Mouse (Mus musculus): Measurements from ENCODE around the gene Afap1. TPM values are rescaled to one million over a fixed set of nuclear protein-coding genes. Genes with fewer than 3 reads are reported as not detected.

Gene Afap1
- total RNA-seq, 2 experiments from 2014 or later = 21.1 to 25.9 TPM

GRCm38 (mm10) chr5:35933059-35933458, 39.9 kb downstream of the Afap1 start:
- no peak for DNase-seq

DNA sequence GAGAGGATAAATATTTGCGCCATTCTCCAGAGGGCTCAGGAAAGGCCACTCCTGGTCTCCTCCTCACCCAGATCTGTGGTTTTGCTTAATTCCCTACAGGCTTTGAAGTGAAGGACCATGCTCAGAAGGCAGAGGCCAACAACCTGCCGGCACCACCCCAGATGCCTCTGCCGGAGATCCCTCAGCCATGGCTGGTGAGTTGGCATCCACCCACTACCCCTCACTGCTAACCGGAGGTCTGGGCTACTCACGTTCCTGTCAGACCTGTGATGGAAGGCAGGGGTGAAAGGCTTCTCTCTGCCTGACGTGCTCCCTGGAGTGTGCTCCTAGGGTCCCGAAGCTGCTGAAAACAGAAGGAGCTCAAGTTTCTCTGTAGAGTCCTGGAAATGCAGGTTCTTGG, 42.8 kb downstream of the Afap1 start:
- no peak for DNase-seq

DNA sequence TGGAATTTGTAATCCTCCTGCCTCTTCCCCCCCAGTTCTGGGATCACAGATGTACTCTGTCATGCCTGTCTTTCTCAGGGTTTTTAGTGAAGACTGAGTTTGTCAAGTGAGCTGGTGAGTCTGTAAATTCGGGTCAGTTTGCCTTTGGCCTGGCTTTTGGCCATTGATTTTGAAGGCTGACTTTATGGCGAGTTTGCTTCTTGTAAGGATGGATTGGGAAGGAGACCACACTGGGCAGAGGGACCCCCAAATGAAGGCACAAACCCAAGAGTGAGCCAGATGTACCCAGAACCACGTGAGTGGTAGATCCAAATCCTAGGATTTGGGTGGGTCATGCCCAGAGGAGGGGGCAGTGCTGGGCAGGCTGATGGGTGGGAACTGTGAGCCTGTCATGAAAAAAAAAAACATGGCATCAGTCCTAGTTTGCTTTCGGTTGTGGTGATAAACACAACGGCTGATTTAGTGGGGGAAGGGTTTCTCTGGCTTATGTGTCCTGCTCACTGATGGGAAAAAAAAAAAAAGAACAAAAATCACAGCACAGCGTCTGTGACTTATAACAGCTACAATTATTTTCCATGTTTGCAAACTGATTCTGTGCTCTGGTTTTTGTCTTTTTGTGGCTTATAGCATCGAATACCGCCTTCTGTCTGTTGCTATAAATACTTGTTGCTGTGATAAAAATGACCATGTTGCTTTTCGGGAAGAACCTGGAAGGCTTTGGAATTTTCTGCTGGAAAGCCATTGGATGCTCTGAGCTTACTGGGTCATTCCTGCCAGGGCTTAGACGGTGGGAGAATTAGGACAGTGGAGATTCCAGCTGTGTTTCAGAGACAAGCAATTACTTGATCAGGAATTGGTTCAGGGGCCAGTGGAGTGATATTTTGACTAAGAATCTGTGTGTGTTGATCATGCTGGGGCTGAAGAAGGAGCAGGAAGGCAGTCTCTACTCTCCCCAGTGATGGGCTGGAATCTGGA, 45.4 kb downstream of the Afap1 start:
- DNase-seq = no peak

DNA sequence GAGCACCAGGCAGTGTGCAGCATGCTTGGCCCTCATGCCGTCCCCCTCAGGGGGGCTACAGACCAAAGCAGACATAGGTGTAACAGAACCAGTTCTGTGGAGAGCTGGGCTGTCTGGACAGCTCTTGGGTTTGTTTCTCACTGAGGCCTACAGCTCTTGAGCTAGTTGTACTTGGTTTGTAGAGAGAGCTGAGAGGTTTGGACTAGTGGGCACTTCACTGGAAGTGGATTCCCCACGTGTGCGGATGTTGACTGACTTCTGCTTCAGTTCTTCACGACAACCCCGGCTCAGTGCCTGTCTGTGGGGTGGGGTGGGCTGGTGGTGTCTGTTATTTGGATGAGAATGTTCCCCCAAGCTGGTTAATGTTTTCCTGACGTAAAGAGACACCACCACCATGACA, 46.8 kb downstream of the Afap1 start:
- no peak for DNase-seq

DNA sequence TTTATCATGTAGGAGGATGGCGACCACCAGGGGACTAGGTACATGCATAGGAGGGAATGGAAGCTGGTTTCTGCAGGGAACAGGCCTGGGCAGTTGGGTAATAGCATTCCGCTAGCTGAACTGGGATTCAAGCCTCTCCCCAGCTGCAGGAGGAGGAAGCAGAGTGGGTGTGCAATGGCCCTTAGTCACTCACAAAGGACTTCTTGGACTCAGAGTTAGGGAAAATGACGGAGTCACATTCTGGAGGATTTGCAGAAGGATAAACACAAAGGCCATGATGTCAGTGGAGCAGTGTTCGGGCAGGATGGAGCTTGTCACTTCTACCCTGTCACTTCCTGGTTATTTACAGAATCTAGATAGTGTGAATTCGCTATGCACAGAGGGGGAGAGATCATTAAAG, 50.4 kb downstream of the Afap1 start:
- no peak for DNase-seq

DNA sequence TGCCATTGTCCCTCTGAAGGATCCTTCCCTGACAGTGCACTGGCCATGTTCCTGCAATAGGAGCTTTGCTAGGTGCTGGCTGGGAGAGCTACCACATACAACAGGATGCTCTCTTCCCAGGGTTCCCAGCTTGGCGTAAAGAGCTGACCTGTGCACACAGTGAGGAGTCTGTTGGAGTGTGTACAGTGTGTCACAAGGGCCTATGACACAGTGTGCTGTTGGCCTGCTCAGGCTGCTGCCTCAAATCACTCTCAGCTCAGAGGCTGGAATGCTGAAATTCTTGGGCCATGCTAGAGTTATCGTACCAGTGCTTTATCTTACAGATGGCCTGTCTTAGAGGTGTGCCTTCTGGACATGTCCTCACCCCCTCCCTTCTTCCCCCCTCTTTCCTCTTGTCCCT, 53.7 kb downstream of the Afap1 start:
- no peak for DNase-seq

DNA sequence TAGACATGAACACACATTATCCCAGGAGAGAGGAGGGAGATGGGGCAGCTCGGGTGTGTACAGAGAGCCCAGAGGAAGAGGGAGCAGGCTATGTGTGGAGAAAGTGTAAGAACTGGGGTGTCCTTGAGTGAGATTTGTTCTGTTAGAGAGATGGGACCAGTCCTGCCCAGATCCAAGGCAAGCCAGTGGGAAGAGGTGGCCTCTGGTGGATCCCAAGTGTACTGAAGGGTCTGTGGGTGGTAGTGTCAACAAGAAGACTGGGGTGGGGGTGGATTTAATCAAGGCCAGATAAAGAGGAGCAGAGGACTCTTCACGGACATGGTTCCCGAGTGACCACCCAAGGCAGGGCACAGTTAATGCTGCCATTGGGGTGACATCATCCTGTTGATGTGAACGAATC, 54.3 kb downstream of the Afap1 start:
- no peak for DNase-seq

DNA sequence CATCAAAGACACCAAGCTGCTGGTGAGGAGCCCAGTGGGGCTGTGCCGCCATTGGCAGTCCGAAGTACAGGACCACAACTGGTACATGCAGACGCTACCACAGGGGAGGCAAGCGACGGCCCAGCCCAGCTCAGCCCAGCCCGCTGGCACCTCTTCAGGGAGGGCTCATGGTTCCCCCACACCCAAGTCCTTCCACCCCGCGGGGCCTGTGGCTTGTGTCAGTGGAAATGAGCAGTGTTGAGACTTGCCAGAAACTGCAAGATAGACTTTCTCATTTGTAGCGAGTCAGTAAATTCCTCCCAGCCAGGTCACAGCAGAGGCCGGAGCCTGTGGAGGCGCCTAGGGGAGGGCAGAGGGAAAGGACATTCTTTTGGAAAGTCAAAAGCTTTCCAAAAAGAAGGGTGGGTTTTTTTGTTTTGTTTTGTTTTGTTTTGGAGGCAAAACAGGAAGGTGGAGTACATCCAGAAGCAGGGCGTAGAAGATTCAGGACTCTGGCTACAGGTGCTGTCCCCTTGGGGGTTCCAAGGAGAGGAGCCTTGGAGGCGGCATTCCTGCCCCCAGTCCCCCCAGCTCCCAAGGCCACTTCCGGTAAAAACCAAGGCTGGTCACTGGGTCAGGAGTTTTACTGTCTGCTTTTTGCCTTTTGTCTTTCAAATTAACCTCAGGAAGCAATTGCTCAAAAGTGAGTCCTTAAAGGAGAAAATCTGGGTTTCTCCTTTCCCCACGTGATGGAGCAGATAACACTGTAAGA, 55.3 kb downstream of the Afap1 start:
- DNase-seq = peak; percentile 37 to 42

GRCm38 (mm10) chr5:35949061-35949460, 55.9 kb downstream of the Afap1 start:
- no peak for DNase-seq

DNA sequence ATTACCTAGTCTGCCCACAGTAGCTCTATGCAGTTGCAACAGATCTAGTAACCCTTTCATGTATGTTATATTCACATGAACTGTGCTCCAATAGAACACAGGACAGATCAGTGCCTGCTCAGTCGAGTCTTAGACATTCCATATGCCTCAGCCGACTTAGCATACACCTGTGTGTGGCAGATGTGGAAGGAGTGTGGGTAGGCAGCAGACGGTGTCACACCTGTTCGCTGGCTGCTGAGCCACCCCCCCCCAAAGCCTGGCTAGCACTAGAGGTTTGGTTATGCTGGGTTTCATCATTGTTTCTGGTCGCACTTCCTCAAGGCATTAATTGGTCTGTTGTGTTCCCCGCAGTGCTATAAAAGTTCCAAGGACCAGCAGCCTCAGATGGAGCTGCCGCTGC, 57.4 kb downstream of the Afap1 start:
- DNase-seq = no peak

DNA sequence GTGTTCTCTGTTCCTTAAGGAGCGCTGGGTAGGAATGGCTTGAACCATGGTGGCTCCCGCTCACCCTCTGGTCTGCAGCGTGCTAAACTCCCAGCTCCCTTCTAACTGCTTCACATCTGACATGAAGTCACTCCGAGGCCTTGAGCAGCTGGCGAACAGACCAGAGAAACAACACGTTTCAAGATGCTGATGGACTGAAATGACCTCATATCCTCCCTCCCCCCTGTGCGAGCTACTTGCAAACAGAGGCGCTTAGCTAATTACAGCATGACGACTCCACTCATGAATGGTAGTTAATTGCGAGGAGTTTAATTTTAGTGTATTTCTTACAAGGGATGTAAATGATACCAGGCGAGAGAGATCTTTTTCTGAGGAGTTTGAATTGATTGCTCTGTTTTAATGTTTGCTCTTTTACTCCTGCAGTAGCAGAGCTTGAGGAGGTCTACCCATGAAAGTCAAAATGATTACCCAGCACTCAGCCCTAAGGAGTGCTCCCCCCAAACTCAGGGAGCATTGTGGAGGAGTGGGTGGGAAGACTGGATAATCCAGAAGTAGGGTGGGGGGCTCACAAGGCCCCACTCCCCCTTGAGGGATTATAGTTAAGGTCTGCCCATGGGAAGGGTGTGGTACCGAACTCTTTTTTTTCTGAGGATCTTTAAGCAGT, 61.1 kb downstream of the Afap1 start:
- peak in 1 of 2 experiments; percentile 20 for DNase-seq

GRCm38 (mm10) chr5:35956268-35956667, 63.1 kb downstream of the Afap1 start:
- no peak for DNase-seq

DNA sequence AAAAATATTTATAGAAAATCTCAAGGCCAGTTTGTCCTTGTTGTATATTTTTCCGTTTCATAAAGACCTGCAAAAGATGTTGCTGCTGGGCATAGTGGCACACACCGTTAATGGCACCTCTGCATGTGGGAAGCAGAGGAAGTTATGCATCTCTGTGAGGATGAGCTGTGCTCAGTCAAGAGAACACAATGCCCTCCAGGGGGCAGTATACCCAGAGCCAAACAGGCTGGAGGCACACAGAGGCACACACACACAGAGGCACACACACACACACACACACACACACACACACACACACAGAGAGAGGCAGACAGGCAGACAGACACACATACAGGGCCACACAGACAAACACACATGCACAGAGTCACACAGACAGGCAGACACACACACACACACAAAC, 65.6 kb downstream of the Afap1 start:
- peak in 1 of 2 experiments; percentile 47 for DNase-seq

- DNase-seq = no peak
Measured at GRCm38 (mm10) chr5:35960168-35960567, 67.0 kb downstream of the Afap1 start.

- peak; percentile 68 to 75 for DNase-seq
Measured at GRCm38 (mm10) chr5:35961271-35961670, 68.2 kb downstream of the Afap1 start.

- DNase-seq = no peak
Measured at GRCm38 (mm10) chr5:35963635-35964034, 70.5 kb downstream of the Afap1 start.

DNA sequence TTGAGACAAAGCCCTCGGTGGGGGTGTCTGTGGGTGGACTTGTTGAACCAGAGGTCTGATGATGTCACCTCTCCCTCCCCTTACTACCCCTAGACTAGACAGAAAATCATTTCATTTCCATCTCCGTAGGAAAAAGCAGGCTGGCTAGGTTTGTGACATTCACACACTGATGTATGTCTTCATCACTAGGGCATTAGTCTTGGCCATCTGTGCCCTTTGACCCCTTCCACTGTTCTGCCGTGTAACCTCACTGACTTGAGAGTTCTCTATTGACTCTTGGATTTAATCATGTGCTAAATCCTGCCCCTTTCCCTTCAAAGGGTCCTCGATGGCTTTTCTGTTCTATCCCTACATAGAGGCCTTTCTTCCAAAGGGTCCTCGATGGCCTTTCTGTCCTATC, 71.9 kb downstream of the Afap1 start:
- no peak for DNase-seq

DNA sequence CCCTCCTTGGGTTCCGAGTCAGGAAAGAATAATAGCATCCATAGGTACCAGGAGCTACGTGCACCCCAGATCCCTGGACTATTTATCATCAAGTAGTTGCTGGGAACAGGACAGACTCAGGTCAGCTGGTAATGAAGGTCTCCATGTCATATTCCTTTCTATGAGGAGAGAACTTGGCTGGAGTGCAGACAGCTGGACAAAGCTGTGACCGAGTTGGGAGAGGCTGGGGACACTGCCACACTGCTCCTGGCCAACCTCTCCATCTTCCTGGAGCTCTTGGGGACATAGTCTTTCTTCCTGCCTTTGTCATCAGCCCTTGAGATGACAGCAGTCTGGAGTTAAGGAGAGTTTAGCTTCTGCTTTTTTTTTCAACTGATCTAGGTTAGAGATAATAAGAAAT, 76.7 kb downstream of the Afap1 start:
- no peak for DNase-seq

DNA sequence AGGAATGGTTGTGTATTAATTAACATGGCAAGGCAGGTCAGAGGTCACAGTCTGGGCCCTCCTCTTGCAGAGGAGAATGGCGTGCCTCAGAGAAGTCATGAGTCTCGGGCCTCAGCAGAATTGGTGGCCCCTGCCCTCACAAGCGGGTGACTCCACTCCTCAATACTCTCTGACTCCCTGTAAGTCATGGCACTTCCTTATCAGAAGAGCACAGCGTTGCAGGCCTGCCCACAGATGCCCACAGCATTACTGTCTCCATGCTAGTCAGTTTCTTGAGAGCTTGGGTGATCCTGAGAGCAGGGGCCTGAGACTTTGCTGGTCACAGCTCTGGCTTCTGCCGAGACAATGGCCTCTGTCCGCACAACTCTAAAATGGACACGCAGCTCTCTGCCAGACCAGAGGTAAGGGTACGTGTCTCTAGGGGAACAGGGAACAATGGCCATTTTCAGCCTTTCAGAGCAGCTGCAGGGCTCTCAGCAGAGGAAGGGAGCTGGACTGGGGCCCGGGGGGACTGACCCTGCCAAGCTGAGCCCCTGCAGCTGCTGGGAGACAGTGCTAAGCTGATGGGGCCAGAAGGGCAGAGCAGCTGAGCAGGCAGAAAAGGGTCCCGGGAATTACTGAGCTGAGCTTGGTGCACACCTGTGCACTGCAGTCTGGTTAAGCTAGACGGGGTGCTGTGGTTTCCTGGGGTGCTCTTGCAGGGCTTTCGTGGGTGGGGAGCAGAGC, 77.4 kb downstream of the Afap1 start:
- no peak for DNase-seq

- DNase-seq = peak; percentile 81 to 85
Measured at GRCm38 (mm10) chr5:35971841-35972578, 78.9 kb downstream of the Afap1 start.

- DNase-seq = no peak
Measured at GRCm38 (mm10) chr5:35972739-35973138, 79.6 kb downstream of the Afap1 start.
